Mouse (Mus musculus) hindbrain, embryonic 12.5 days (tissue): ENCODE data around the gene Tmem91. TPM values are rescaled to one million over a fixed set of nuclear protein-coding genes. Genes with fewer than 3 reads are reported as not detected.

Experiments
- ATAC-seq: fragments of 200-750 bp; cut with Nextera tagmentation; 2 replicates; pipeline ENCODE4 v1.8.0; 2017; ENCODE audit warnings: moderate TSS enrichment; ENCODE audit not compliant: low FRiP score
- H3K27ac ChIP-seq: fragments of 300-500 bp; sonication (generic); 2 replicates; pipeline ENCODE4 v1.5.1; 2016; ENCODE audit warnings: mild to moderate bottlenecking
- H3K27me3 ChIP-seq: fragments of 300-500 bp; sonication (generic); 2 replicates; pipeline ENCODE4 v1.6.1; 2016; ENCODE audit warnings: mild to moderate bottlenecking
- H3K36me3 ChIP-seq: fragments of 300-500 bp; sonication (generic); 2 replicates; pipeline ENCODE4 v1.6.1; 2016; ENCODE audit warnings: mild to moderate bottlenecking
- H3K4me1 ChIP-seq: fragments of 300-500 bp; sonication (generic); 2 replicates; pipeline ENCODE4 v1.6.1; 2016
- H3K4me2 ChIP-seq: fragments of 300-500 bp; sonication (generic); replicated peaks from 2 replicates; pipeline ENCODE4 v1.6.1; 2016; ENCODE audit warnings: mild to moderate bottlenecking
- H3K4me3 ChIP-seq: fragments of 300-500 bp; sonication (generic); 2 replicates; pipeline ENCODE4 v1.5.1; 2016; ENCODE audit warnings: mild to moderate bottlenecking
- H3K9ac ChIP-seq: fragments of 300-500 bp; sonication (generic); 2 replicates; pipeline ENCODE4 v1.6.1; 2016; ENCODE audit warnings: mild to moderate bottlenecking, moderate library complexity
- H3K9me3 ChIP-seq: fragments of 300-500 bp; sonication (generic); replicated peaks from 2 replicates; pipeline ENCODE4 v1.6.1; 2016; ENCODE audit warnings: mild to moderate bottlenecking
- WGBS: fragments of 180-500 bp; shearing (Covaris S2); methylation state at CpG from one replicate; pipeline ENCODE4 v1.1.7; 2016; 5-methylcytosine and 5-hydroxymethylcytosine counted together
- polyA plus RNA-seq: library from polyadenylated mRNA; unstranded; fragments of >200 nt; fragmentation: Nextera tagmentation; extraction: Ambion mirVana; gene quantifications from 2 replicates; pipeline ENCODE4 v1.2.1, GENCODE M21; 2016

The Tmem91 gene
- polyA plus RNA-seq, 1 experiment from 2014 or later = 4.6 TPM

GRCm38 (mm10) chr7:25632679-25633078 is 42.3 kb downstream of the Tmem91 start:
- Histone ChIP-seq H3K4me2 (no peak overlapping the region), H3K4me1 (peaks cover 1% of the 10 kb centered on the region), H3K9me3 (no peaks in the 10 kb centered on the region), H3K9ac (0 out of 2 replicates have a peak overlapping the region, but pooled peaks have one; percentile 33), H3K27me3 (peaks cover 18% of the 10 kb centered on the region), H3K4me3 (no peak overlapping the region), H3K27ac (no peak overlapping the region), H3K36me3 (peaks cover 58% of the 10 kb centered on the region)
- 90% methylated on average over 5 of the region's 5 CpGs for WGBS
- no peak for ATAC-seq

- Histone ChIP-seq H3K4me2 (no peak overlapping the region), H3K9me3 (no peaks in the 10 kb centered on the region), H3K27me3 (peaks cover 26% of the 10 kb centered on the region), H3K9ac (no peak overlapping the region), H3K4me3 (no peak overlapping the region), H3K27ac (no peak overlapping the region), H3K4me1 (peaks cover 13% of the 10 kb centered on the region), H3K36me3 (peaks cover 55% of the 10 kb centered on the region)
- WGBS = 62% methylated on average over 8 of the region's 8 CpGs
- no peak for ATAC-seq
These were observed 46.7 kb downstream of the Tmem91 start for GRCm38 (mm10) chr7:25628323-25628620.

- peaks cover 55% of the 10 kb centered on the region for H3K36me3 ChIP-seq
- H3K4me2 ChIP-seq = peak overlapping the region; percentile 52
- H3K4me3 ChIP-seq = peak overlapping the region; percentile 29
- peaks cover 13% of the 10 kb centered on the region for H3K4me1 ChIP-seq
- no peaks in the 10 kb centered on the region for H3K9me3 ChIP-seq
- 17% methylated on average over 38 of the region's 38 CpGs for WGBS
- peak overlapping the region; percentile 51 for H3K9ac ChIP-seq
- peaks cover 26% of the 10 kb centered on the region for H3K27me3 ChIP-seq
- peak; percentile 46 for ATAC-seq
- H3K27ac ChIP-seq = no peak overlapping the region
These were observed 47.3 kb downstream of the Tmem91 start for GRCm38 (mm10) chr7:25627431-25628322.

GRCm38 (mm10) chr7:25626509-25627430 is 48.2 kb downstream of the Tmem91 start, which contains the start of gene B3gnt8:
B3gnt8 (plus strand) TSS chr7:25626654.
- H3K36me3 ChIP-seq = peaks cover 50% of the 10 kb centered on the region
- H3K27ac ChIP-seq = no peak within 1 kb of the TSS

GRCm38 (mm10) chr7:25625594-25626250 is 49.2 kb downstream of the Tmem91 start:
- Histone ChIP-seq H3K36me3 (peaks cover 44% of the 10 kb centered on the region), H3K27me3 (peaks cover 26% of the 10 kb centered on the region), H3K4me2 (no peak overlapping the region), H3K4me3 (no peak overlapping the region), H3K9me3 (no peaks in the 10 kb centered on the region), H3K27ac (no peak overlapping the region), H3K9ac (no peak overlapping the region), H3K4me1 (peaks cover 13% of the 10 kb centered on the region)
- no peak for ATAC-seq
- 79% methylated on average over 10 of the region's 10 CpGs for WGBS

More at GRCm38 (mm10) chr7:25626509-25627430, 48.2 kb downstream of the Tmem91 start, which contains the start of gene B3gnt8:
- ATAC-seq = peak; percentile 29; the same call in 1 of the 2 replicates
- peaks cover 26% of the 10 kb centered on the region for H3K27me3 ChIP-seq
- 19% methylated on average over 29 of the region's 29 CpGs for WGBS
- peak within 1 kb of the TSS; percentile 52 for H3K4me2 ChIP-seq
- peak within 1 kb of the TSS; percentile 29 for H3K4me3 ChIP-seq
- peak within 1 kb of the TSS; percentile 51 for H3K9ac ChIP-seq
- no peaks in the 10 kb centered on the region for H3K9me3 ChIP-seq
- H3K4me1 ChIP-seq = peaks cover 13% of the 10 kb centered on the region

GRCm38 (mm10) chr7:25624851-25625250 is 50.1 kb downstream of the Tmem91 start:
- Histone ChIP-seq H3K4me3 (no peak overlapping the region), H3K36me3 (peaks cover 35% of the 10 kb centered on the region), H3K4me2 (no peak overlapping the region), H3K27me3 (peaks cover 26% of the 10 kb centered on the region), H3K9me3 (no peaks in the 10 kb centered on the region), H3K9ac (no peak overlapping the region), H3K27ac (no peak overlapping the region), H3K4me1 (peaks cover 16% of the 10 kb centered on the region)
- 88% methylated on average over 5 of the region's 5 CpGs for WGBS
- no peak for ATAC-seq

GRCm38 (mm10) chr7:25623857-25624370 is 51.1 kb downstream of the Tmem91 start:
- ATAC-seq = no peak
- Histone ChIP-seq H3K4me3 (no peak overlapping the region), H3K4me2 (no peak overlapping the region), H3K36me3 (peaks cover 27% of the 10 kb centered on the region; the same call in 1 of the 2 replicates), H3K9me3 (no peaks in the 10 kb centered on the region), H3K4me1 (peaks cover 16% of the 10 kb centered on the region), H3K9ac (no peak overlapping the region), H3K27ac (no peak overlapping the region), H3K27me3 (peaks cover 20% of the 10 kb centered on the region)
- 89% methylated on average over 11 of the region's 11 CpGs for WGBS

GRCm38 (mm10) chr7:25620751-25621150 is 54.2 kb downstream of the Tmem91 start:
- H3K9me3 ChIP-seq = no peaks in the 10 kb centered on the region
- WGBS = 90% methylated on average over 11 of the region's 11 CpGs
- peaks cover 5% of the 10 kb centered on the region for H3K27me3 ChIP-seq
- H3K9ac ChIP-seq = no peak overlapping the region
- ATAC-seq = no peak
- H3K36me3 ChIP-seq = peaks cover 27% of the 10 kb centered on the region; the same call in 1 of the 2 replicates
- no peak overlapping the region for H3K27ac ChIP-seq
- H3K4me2 ChIP-seq = no peak overlapping the region
- peaks cover 3% of the 10 kb centered on the region; the same call in 1 of the 2 replicates for H3K4me1 ChIP-seq
- no peak overlapping the region for H3K4me3 ChIP-seq

GRCm38 (mm10) chr7:25620101-25620500 is 54.9 kb downstream of the Tmem91 start:
- Histone ChIP-seq H3K27ac (no peak overlapping the region), H3K9ac (no peak overlapping the region), H3K27me3 (peaks cover 5% of the 10 kb centered on the region), H3K36me3 (peaks cover 21% of the 10 kb centered on the region; the same call in 1 of the 2 replicates), H3K4me3 (no peak overlapping the region; the same call in 1 of the 2 replicates), H3K4me2 (peak overlapping the region; percentile 60), H3K4me1 (peaks cover 3% of the 10 kb centered on the region; the same call in 1 of the 2 replicates), H3K9me3 (no peaks in the 10 kb centered on the region)
- no peak for ATAC-seq
- WGBS = 92% methylated on average over 5 of the region's 5 CpGs

- H3K4me3 ChIP-seq = peak overlapping the region; percentile 61
- no peaks in the 10 kb centered on the region for H3K9me3 ChIP-seq
- H3K27me3 ChIP-seq = peaks cover 5% of the 10 kb centered on the region
- peaks cover 16% of the 10 kb centered on the region; the same call in 1 of the 2 replicates for H3K36me3 ChIP-seq
- 24% methylated on average over 5 of the region's 5 CpGs for WGBS
- H3K4me1 ChIP-seq = peaks cover 3% of the 10 kb centered on the region; the same call in 1 of the 2 replicates
- H3K9ac ChIP-seq = peak overlapping the region; percentile 45
- H3K4me2 ChIP-seq = peak overlapping the region; percentile 60
- no peak for ATAC-seq
- H3K27ac ChIP-seq = no peak overlapping the region
These were observed 55.3 kb downstream of the Tmem91 start for GRCm38 (mm10) chr7:25619722-25619991.
